Mouse (Mus musculus) left cerebral cortex, postnatal 14 days (tissue): ENCODE data around the gene St14. TPM values are rescaled to one million over a fixed set of nuclear protein-coding genes. Genes with fewer than 3 reads are reported as not detected.

Source experiments
- total RNA-seq, 2 experiments: library from RNA; stranded (reverse); gene quantifications; 2 replicates each; pipeline ENCODE4 v1.2.3; 2021

Gene St14
- total RNA-seq, 2 experiments from 2014 or later: 0.19 to 0.68 TPM

Other genes starting within 250 kb of the St14 start
- 10 to 100 TPM; 10.1 TPM for gene Adamts15, start 209.4 kb downstream of the St14 start, total RNA-seq
- gene Adamts8, start 189.3 kb downstream of the St14 start, total RNA-seq: 1 to 10 TPM; 9.4 to 9.5 TPM
- 10 to 100 TPM; 37.8 to 42.5 TPM for gene Zbtb44, start 101.2 kb downstream of the St14 start, total RNA-seq
- gene Aplp2, start 80.0 kb upstream of the St14 start, total RNA-seq: 100 to 1,000 TPM; 496 to 530 TPM
- 10 to 100 TPM; 17.3 to 21.2 TPM for gene Prdm10, start 148.7 kb upstream of the St14 start, total RNA-seq